Mouse (Mus musculus): ENCODE data around the gene Strap.

- TF ChIP-seq CTCF (conservative IDR thresholded peaks at IDR 0.05 in 1 of 2, IDR thresholded peaks at IDR 0.05 in 1 of 2; ENCODE audit: low read depth in 2 of 2, low read length in 2 of 2) (no peak), UBTF (IDR thresholded peaks at IDR 0.05; ENCODE audit: low read depth, low read length) (no peak), USF2 (conservative IDR thresholded peaks at IDR 0.05; ENCODE audit: low read depth, low read length) (no peak), POLR2A (IDR thresholded peaks at IDR 0.05; ENCODE audit: low read depth, low read length) (no peak), JUN (IDR thresholded peaks at IDR 0.05; ENCODE audit: insufficient read depth, low read depth, low read length) (no peak), GABPA (IDR thresholded peaks at IDR 0.05; ENCODE audit: insufficient replicate concordance, low read depth, low read length) (no peak), HCFC1 (IDR thresholded peaks at IDR 0.05; ENCODE audit: low read depth, low read length) (no peak), NRF1 (IDR thresholded peaks at IDR 0.05; ENCODE audit: low read depth, low read length) (no peak), PAX5 (IDR thresholded peaks at IDR 0.05; ENCODE audit: low read length) (no peak), MAX (IDR thresholded peaks at IDR 0.05; ENCODE audit: low read length) (no peak), ZMIZ1 (IDR thresholded peaks at IDR 0.05; ENCODE audit: low read depth, low read length) (no peak), USF1 (IDR thresholded peaks at IDR 0.05; ENCODE audit: low read depth, low read length) (no peak), ETS1 (conservative IDR thresholded peaks at IDR 0.05; ENCODE audit: low read depth, low read length) (no peak), RAD21 (IDR thresholded peaks at IDR 0.05; ENCODE audit: low read depth, low read length) (no peak)
Observed at GRCm38 (mm10) chr6:137695046-137695445, 39.8 kb upstream of the Strap start.

All from CH12.LX (cell line).